Comparison of ENCODE assay signal across 8 mouse cellular contexts in genomic region chr2:47785848-47786247, GRCm38 (mm10).
DNase-seq lines count a peak whose midpoint lies in the region; ATAC-seq and TF ChIP-seq lines count a peak whose summit lies in the region.

No protein-coding gene starts in this region.

- H3K36me3 ChIP-seq in limb, embryonic 14.5 days (ENCODE audit: control insufficient read depth, insufficient read depth, low read length), result no peaks in the 10 kb centered on the region

- ATAC-seq in limb, embryonic 14.5 days (ENCODE audit: low FRiP score, low read depth), result no peak

- no peak overlapping the region for H3K4me3 ChIP-seq in limb, embryonic 14.5 days (replicated peaks; ENCODE audit: low read length)

- TF ChIP-seq POLR2A in limb, embryonic 14.5 days (IDR thresholded peaks at IDR 0.05; ENCODE audit: borderline replicate concordance, extremely low read depth, insufficient read depth, insufficient read length), result no peak

- H3K9ac ChIP-seq in limb, embryonic 14.5 days (ENCODE audit: low read depth, low read length, severe bottlenecking), result no peak overlapping the region

- no peaks in the 10 kb centered on the region for H3K27me3 ChIP-seq in limb, embryonic 14.5 days (ENCODE audit: control insufficient read depth, insufficient read depth, low read length)

- H3K4me1 ChIP-seq in limb, embryonic 14.5 days (ENCODE audit: control insufficient read depth, insufficient read depth, low read length), result no peaks in the 10 kb centered on the region

- H3K9me3 ChIP-seq in limb, embryonic 14.5 days (ENCODE audit: control insufficient read depth, low read length), result no peaks in the 10 kb centered on the region

- H3K27ac ChIP-seq in limb, embryonic 14.5 days (replicated peaks; ENCODE audit: low read depth, low read length), result no peak overlapping the region

- 11% methylated on average over 3 of the region's 3 CpGs for WGBS in limb, embryonic 14.5 days

- peak; percentile 30 to 35 for DNase-seq in cerebellum, adult 18-20 months
- no peak for DNase-seq in cerebellum, adult 11-12 months
- DNase-seq in urinary bladder, postnatal 25 days (ENCODE audit: low spot score), result peak; percentile 25
- DNase-seq in urinary bladder, postnatal 4 days (ENCODE audit: low spot score in 2 of 2), result no peak
- peak; percentile 12 for DNase-seq in fibroblast of lung, adult 2 months (ENCODE audit: low read depth)
- peak; percentile 39 for DNase-seq in kidney, adult 9 months
- peak; percentile 65 for DNase-seq in limb, embryonic 14.5 days (ENCODE audit: low spot score)
- DNase-seq in right cerebral cortex, postnatal 14 days, result peak; percentile 32

- H3K4me2 ChIP-seq in limb, embryonic 14.5 days (replicated peaks; ENCODE audit: low read depth, low read length, severe bottlenecking), result no peak overlapping the region

Comparison
In these comparisons a context has a peak if more than half of its experiments do, and no peak if none do; other contexts are left out.
1. DNase-seq: peak in cerebellum, adult 18-20 months (2 of 2), urinary bladder, postnatal 25 days (single experiment), fibroblast of lung, adult 2 months (single experiment), kidney, adult 9 months (single experiment), limb, embryonic 14.5 days (single experiment) and right cerebral cortex, postnatal 14 days (single experiment); none in cerebellum, adult 11-12 months (single experiment) and urinary bladder, postnatal 4 days (0 of 2).